Mouse (Mus musculus): Measurements from ENCODE around the gene Tfap2a. TPM values are rescaled to one million over a fixed set of nuclear protein-coding genes. Genes with fewer than 3 reads are reported as not detected.
A peak's percentile ranks its signal among the peaks of the same experiment; 100 is the strongest.

Gene Tfap2a
- polyA plus RNA-seq, 1 experiment from 2014 or later: 3.4 TPM

DNA sequence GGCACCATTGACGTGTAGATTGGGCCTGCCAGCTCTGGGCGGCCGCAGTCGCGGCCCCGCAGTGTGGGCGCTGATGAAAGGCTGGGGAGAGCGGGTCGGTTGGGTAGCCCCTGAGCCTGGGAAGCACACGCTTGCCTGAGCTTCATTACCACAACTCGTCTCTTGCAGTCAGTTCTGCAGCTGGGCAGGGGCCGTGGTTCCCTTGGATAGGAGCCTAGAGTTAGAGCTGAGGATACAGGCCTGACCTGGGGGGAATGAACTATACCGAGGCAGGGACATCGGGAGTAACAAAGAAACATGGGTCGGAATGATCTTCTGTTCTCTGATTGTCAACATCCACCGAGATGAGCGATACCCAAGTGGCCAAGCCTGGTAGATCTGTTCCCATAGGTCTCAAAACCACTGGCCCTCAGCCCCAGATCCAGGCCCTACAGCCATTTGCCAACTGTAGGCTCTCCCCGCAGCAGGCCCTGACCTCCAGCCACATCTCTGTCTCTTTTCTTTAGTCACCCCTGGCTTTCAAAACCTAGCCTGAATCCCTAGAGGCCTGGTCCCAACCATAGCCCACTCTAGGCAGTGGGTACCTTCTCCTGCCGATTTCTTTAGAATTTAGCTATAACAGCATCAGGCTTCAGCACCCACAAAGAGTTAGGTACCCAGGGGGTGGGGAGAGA lies 1.9 kb downstream of the Tfap2a start:
- WGBS: 53% methylated on average over 19 of the region's 19 CpGs
- no peak overlapping the region for H3K9ac ChIP-seq (ENCODE audit: low read length)
- no peak overlapping the region for H3K27ac ChIP-seq (replicated peaks)
- TF ChIP-seq EP300 (optimal IDR thresholded peaks at IDR 0.05): no peak
- no peak for TF ChIP-seq CTCF (IDR thresholded peaks at IDR 0.05; ENCODE audit: low read depth)
- no peaks in the 10 kb centered on the region for H3K4me1 ChIP-seq (replicated peaks; ENCODE audit: control insufficient read depth, insufficient read depth)
- peaks cover 29% of the 10 kb centered on the region; the same call in 1 of the 2 replicates for H3K27me3 ChIP-seq (ENCODE audit: control insufficient read depth, insufficient read depth, low read length)
- ATAC-seq (ENCODE audit: low FRiP score, low TSS enrichment): no peak
- H3K4me3 ChIP-seq (ENCODE audit: low read depth, low read length): no peak overlapping the region; the same call in 1 of the 2 replicates
- H3K4me2 ChIP-seq (replicated peaks; ENCODE audit: low read depth): peak overlapping the region; percentile 17
- DNase-seq (ENCODE audit: low spot score): no peak
- no peaks in the 10 kb centered on the region for H3K36me3 ChIP-seq (ENCODE audit: control insufficient read depth, insufficient read depth, low read length)
- no peaks in the 10 kb centered on the region for H3K9me3 ChIP-seq (ENCODE audit: control insufficient read depth, low read length)

DNA sequence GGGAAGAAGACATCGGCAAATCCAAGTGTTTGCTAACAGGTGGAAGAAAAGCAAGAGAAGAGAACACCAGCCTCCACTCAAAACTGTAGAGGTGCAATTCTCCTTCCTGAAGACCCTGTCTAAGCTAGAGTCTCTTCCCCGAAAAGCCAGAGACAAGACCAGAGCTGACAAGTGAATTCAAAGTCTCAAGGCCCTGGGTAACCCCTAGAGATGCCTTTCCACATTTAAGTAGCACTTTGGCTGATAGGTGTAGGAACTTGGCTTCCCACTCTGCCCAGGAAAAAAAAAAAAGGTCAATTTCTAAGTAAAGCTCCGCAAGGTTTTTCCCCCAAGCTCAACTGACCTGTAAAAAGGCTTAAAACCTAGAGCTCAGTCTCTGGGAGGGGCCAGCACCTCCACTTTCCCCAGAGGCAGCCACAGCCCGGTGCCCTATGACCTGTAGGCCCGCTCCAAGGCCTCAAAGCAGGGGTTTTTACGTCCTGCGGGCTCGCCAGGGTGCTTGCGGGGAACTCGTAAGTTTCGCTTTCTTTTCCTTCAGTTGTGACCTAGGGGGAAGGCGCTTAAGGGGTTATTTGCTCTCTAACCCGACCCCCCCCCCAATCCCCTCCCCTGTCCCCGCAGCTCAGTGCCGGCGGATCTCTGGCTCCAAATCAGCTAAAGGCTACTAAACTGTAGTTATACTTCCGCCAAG lies 2.6 kb downstream of the Tfap2a start:
- TF ChIP-seq EP300 (optimal IDR thresholded peaks at IDR 0.05): no peak
- TF ChIP-seq CTCF (IDR thresholded peaks at IDR 0.05; ENCODE audit: low read depth): no peak
- DNase-seq (ENCODE audit: low spot score) (no peak), ATAC-seq (ENCODE audit: low FRiP score, low TSS enrichment) (no peak)
- H3K4me3 ChIP-seq (ENCODE audit: low read depth, low read length): no peak overlapping the region; the same call in 1 of the 2 replicates
- no peaks in the 10 kb centered on the region for H3K4me1 ChIP-seq (replicated peaks; ENCODE audit: control insufficient read depth, insufficient read depth)
- H3K27ac ChIP-seq (replicated peaks): no peak overlapping the region
- no peaks in the 10 kb centered on the region for H3K36me3 ChIP-seq (ENCODE audit: control insufficient read depth, insufficient read depth, low read length)
- H3K4me2 ChIP-seq (replicated peaks; ENCODE audit: low read depth): peak overlapping the region; percentile 17
- H3K9me3 ChIP-seq (ENCODE audit: control insufficient read depth, low read length): no peaks in the 10 kb centered on the region
- H3K9ac ChIP-seq (ENCODE audit: low read length): no peak overlapping the region
- H3K27me3 ChIP-seq (ENCODE audit: control insufficient read depth, insufficient read depth, low read length): peaks cover 27% of the 10 kb centered on the region; the same call in 1 of the 2 replicates
- WGBS: 37% methylated on average over 16 of the region's 17 CpGs

DNA sequence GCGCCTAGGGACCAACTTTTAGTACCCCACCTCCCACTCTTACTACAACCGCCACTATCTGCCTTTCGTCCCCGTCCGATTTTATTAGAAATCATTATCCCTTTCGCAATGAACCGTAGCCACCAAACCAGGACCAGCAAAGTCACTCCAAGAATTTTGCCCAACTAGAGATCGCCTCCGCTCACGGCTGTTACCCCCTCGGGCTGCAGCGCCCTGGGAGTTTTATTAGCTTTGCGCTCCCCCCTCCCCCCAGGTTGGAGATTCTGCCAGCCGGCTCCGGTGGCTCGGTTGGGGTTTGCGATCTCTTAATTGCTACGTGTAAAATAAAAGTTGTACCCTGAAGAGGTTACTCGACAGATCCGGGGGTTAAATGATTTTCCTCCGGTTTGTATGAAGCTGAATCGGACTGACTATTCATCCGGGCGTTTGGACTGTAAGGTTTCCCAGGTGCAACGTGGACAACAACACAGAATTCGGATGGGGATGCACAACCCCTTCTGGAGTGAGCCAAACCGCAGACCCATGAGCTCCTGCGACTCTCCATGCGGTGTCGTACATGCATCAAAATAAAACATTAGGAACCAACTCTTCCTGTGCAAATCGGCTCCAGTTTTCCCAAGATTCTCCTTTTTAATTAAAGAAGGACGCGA lies 3.7 kb downstream of the Tfap2a start:
- H3K4me2 ChIP-seq (replicated peaks; ENCODE audit: low read depth): peak overlapping the region; percentile 70
- WGBS: 3% methylated on average over 33 of the region's 33 CpGs
- DNase-seq (ENCODE audit: low spot score) (no peak), ATAC-seq (ENCODE audit: low FRiP score, low TSS enrichment) (no peak)
- no peaks in the 10 kb centered on the region for H3K9me3 ChIP-seq (ENCODE audit: control insufficient read depth, low read length)
- no peak overlapping the region for H3K9ac ChIP-seq (ENCODE audit: low read length)
- no peaks in the 10 kb centered on the region for H3K36me3 ChIP-seq (ENCODE audit: control insufficient read depth, insufficient read depth, low read length)
- H3K4me3 ChIP-seq (ENCODE audit: low read depth, low read length): peak overlapping the region; percentile 60
- no peaks in the 10 kb centered on the region for H3K4me1 ChIP-seq (replicated peaks; ENCODE audit: control insufficient read depth, insufficient read depth)
- TF ChIP-seq CTCF (IDR thresholded peaks at IDR 0.05; ENCODE audit: low read depth) (no peak), EP300 (optimal IDR thresholded peaks at IDR 0.05) (no peak)
- peaks cover 27% of the 10 kb centered on the region; the same call in 1 of the 2 replicates for H3K27me3 ChIP-seq (ENCODE audit: control insufficient read depth, insufficient read depth, low read length)
- H3K27ac ChIP-seq (replicated peaks): no peak overlapping the region

DNA sequence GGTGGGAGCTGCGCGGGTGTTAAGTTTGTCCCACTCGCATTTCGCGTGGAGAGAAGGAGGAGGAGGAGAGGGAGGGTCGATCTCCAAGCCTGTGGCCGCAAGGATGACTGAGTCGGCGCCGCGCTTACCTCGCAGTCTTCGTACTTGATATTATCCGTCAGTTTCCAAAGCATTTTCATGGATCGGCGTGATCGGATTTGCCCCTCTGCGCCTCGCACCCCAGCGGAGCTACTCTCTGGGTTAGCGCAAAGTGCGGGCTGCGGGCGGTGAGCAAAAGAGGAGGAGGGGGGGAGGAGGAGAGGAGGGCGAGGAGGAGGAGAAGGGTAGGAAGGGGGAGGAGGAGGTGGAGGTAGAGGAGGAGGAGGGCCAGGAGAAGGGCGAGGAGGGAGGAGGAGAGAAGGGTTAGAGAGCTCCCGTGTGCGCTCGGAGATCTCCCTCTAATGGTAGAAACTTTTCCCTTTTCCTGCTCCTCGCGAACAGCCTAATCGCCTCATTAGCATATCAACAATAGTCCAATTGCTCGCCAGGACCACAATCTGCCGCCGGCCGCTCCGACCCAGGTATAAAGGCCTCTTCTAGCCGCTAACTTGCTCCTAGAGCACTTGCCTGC lies 4.5 kb downstream of the Tfap2a start:
- 2% methylated on average over 37 of the region's 38 CpGs for WGBS

DNA sequence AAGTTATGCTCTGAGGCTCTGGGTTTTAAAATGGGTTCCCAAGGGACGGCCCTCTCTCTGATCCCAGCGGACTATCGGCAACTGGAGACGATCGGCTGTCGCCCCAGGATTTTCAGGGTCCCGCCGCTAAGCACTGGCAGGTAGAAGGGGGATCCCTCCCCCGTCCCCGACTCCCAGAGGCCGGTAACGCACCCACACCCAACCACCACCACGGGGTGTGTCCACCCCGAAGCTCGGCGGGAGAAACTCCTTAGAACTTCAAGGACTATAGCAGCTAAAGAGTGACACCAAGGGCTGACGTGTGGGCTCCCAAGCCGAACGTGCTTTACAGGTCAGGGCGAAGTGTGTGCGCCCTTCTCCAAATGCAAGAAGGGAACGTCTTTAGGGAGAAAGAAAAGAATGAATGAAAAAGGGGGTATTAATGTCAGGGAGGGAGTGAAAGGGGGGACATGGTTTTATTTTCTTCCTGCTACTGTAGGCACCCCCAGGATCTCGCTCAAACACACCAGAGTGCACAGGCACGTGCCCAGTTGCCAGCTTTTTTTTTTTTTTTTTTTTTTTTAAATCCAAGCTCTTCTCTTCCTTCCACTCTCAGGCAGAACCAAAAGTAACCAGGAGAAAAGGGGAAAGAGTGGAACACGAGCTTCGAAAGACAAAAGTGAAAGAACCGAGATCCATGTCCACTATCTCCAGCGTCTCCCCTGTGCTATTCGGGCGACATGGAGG lies 5.2 kb downstream of the Tfap2a start:
- Histone ChIP-seq H3K4me1 (replicated peaks; ENCODE audit: control insufficient read depth, insufficient read depth) (no peaks in the 10 kb centered on the region), H3K27ac (replicated peaks) (peak overlapping the region; percentile 81), H3K9me3 (ENCODE audit: control insufficient read depth, low read length) (no peaks in the 10 kb centered on the region), H3K4me2 (replicated peaks; ENCODE audit: low read depth) (peak overlapping the region; percentile 70), H3K36me3 (ENCODE audit: control insufficient read depth, insufficient read depth, low read length) (0 out of 2 replicates have a peak, but pooled peaks cover 2% of the 10 kb centered on the region), H3K4me3 (ENCODE audit: low read depth, low read length) (peak overlapping the region; percentile 60), H3K27me3 (ENCODE audit: control insufficient read depth, insufficient read depth, low read length) (peaks cover 22% of the 10 kb centered on the region; the same call in 1 of the 2 replicates), H3K9ac (ENCODE audit: low read length) (peak overlapping the region; percentile 45)
- no peak for ATAC-seq (ENCODE audit: low FRiP score, low TSS enrichment)
- 2% methylated on average over 30 of the region's 30 CpGs for WGBS
- TF ChIP-seq CTCF (IDR thresholded peaks at IDR 0.05; ENCODE audit: low read depth): no peak
- no peak for TF ChIP-seq EP300 (optimal IDR thresholded peaks at IDR 0.05)
- DNase-seq (ENCODE audit: low spot score): no peak

More for the DNA sequence above, 4.5 kb downstream of the Tfap2a start:
- DNase-seq (ENCODE audit: low spot score) (no peak), ATAC-seq (ENCODE audit: low FRiP score, low TSS enrichment) (no peak; the same call in 1 of the 2 replicates)
- Histone ChIP-seq H3K9ac (ENCODE audit: low read length) (no peak overlapping the region; the same call in 1 of the 2 replicates), H3K9me3 (ENCODE audit: control insufficient read depth, low read length) (no peaks in the 10 kb centered on the region), H3K27me3 (ENCODE audit: control insufficient read depth, insufficient read depth, low read length) (peaks cover 25% of the 10 kb centered on the region; the same call in 1 of the 2 replicates), H3K36me3 (ENCODE audit: control insufficient read depth, insufficient read depth, low read length) (no peaks in the 10 kb centered on the region), H3K4me2 (replicated peaks; ENCODE audit: low read depth) (peak overlapping the region; percentile 70), H3K4me3 (ENCODE audit: low read depth, low read length) (peak overlapping the region; percentile 60), H3K27ac (replicated peaks) (peak overlapping the region; percentile 81), H3K4me1 (replicated peaks; ENCODE audit: control insufficient read depth, insufficient read depth) (no peaks in the 10 kb centered on the region)
- no peak for TF ChIP-seq EP300 (optimal IDR thresholded peaks at IDR 0.05)
- peak; percentile 69 for TF ChIP-seq CTCF (IDR thresholded peaks at IDR 0.05; ENCODE audit: low read depth)

Data from stomach, postnatal 0 days (tissue).